Mouse (Mus musculus) testis, adult 2 months (tissue): ENCODE results near the gene Nupl1.

ENCODE experiments used
- CTCF ChIP-seq: fragments of 200-500 bp; IDR thresholded peaks from 2 replicates; pipeline ENCODE4 v1.5.1; 2012; ENCODE audit warnings: low read depth, mild to moderate bottlenecking, inconsistent platforms, low read length, moderate library complexity; ENCODE audit not compliant: control insufficient read depth, insufficient read depth, insufficient replicate concordance
- POLR2A ChIP-seq: fragments of 200-500 bp; IDR thresholded peaks from 2 replicates; pipeline ENCODE4 v1.6.1; 2012; ENCODE audit warnings: low read depth, mild to moderate bottlenecking, inconsistent platforms, low read length, moderate library complexity; ENCODE audit not compliant: control insufficient read depth

GRCm38 (mm10) chr14:60148893-60149292, 102.3 kb downstream of the Nupl1 start:
- no peak for TF ChIP-seq CTCF
- TF ChIP-seq POLR2A: no peak
